Mouse (Mus musculus) testis, adult 2 months (tissue): ENCODE data around the gene Shld1.

Experiments
- CTCF ChIP-seq: fragments of 200-500 bp; IDR thresholded peaks from 2 replicates; pipeline ENCODE4 v1.5.1; 2012; ENCODE audit warnings: low read depth, mild to moderate bottlenecking, inconsistent platforms, low read length, moderate library complexity; ENCODE audit not compliant: control insufficient read depth, insufficient read depth, insufficient replicate concordance
- POLR2A ChIP-seq: fragments of 200-500 bp; IDR thresholded peaks from 2 replicates; pipeline ENCODE4 v1.6.1; 2012; ENCODE audit warnings: low read depth, mild to moderate bottlenecking, inconsistent platforms, low read length, moderate library complexity; ENCODE audit not compliant: control insufficient read depth

- no peak for TF ChIP-seq CTCF
- no peak for TF ChIP-seq POLR2A
Observed at GRCm38 (mm10) chr2:132697256-132697655, 10.5 kb downstream of the Shld1 start.
